Mouse (Mus musculus): ENCODE results near the gene Gm884.

DNA sequence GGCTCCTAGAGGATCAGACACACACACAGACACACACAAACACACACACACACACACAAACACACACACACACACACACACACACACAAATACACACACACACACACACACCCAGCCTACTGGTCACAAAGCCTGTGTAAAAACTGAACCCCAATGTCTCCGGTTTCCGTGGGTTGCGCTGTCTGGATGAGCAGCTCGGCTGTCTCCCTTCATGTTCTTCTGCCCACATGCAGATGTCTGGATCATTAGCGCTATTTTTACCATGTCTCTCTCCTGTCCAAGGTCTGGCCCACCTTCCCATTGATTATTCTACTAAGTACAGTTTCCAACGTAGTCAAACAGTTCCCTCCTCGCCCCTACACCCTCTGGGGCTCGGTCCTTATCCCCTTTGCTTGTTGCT, 42.2 kb upstream of the Gm884 start:
- TF ChIP-seq CTCF (IDR thresholded peaks at IDR 0.05; ENCODE audit: insufficient read depth, low read length) (no peak), POLR2A (IDR thresholded peaks at IDR 0.05; ENCODE audit: borderline replicate concordance, extremely low read depth, low read depth, low read length) (no peak)

All from lung, adult 2 months (tissue).